Comparison of ENCODE assay signal across 23 mouse cellular contexts in the genomic region with DNA sequence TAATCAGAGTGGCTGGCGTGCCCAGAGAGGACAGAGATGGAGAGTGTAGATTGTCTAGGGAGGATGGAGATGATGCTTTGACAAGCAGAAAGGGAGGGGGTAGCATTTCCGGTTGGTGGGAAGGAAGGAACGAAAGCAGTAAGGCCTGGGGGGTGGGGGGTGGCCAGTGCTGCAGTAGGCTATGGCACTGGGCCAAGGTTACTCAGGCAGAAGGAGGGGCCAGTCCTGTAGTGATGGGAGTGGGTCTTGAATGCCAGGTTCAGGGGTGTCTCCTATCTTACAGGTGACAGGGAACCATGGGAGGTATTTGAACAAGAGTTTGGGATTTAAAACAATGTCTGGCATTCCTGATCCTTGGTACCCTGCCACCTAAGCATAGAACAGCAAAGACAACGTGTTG. TPM values are rescaled to one million over a fixed set of nuclear protein-coding genes. Genes with fewer than 3 reads are reported as not detected.
"Had no signal": no experiment of that assay in that cellular context is flagged by ENCODE, and none has a peak within 500 bp of the region (broad histone marks: within the 10 kb centered on the region; RNA-seq: fewer than 3 reads in every experiment).

No protein-coding gene starts in this region.

- DNase-seq: gastrocnemius, postnatal 14 days; gastrocnemius, postnatal 36 days; heart, adult 11 months; heart, adult 2 months; heart, postnatal 14 days; heart, postnatal 36 days; layer of hippocampus, adult 9-11 months; layer of hippocampus, postnatal 36 days had no signal

- H3K9ac ChIP-seq: heart, embryonic 13.5 days; heart, embryonic 15.5 days; hindbrain, embryonic 13.5 days; hindbrain, embryonic 15.5 days; limb, embryonic 13.5 days; limb, embryonic 15.5 days; liver, embryonic 12.5 days; liver, embryonic 14.5 days had no signal

- H3K27me3 ChIP-seq: hindbrain, embryonic 13.5 days; hindbrain, embryonic 15.5 days; limb, embryonic 15.5 days; liver, embryonic 12.5 days had no signal

- H3K36me3 ChIP-seq: heart, embryonic 13.5 days; heart, embryonic 15.5 days; hindbrain, embryonic 13.5 days; hindbrain, embryonic 15.5 days; limb, embryonic 13.5 days; limb, embryonic 15.5 days; liver, embryonic 12.5 days had no signal

- H3K4me1 ChIP-seq: heart, embryonic 15.5 days; limb, embryonic 15.5 days; liver, embryonic 12.5 days had no signal

- H3K27ac ChIP-seq: heart, adult 2 months; heart, embryonic 13.5 days; heart, embryonic 15.5 days; hindbrain, embryonic 13.5 days; hindbrain, embryonic 15.5 days; hindbrain, postnatal 0 days; limb, embryonic 13.5 days; limb, embryonic 15.5 days; liver, embryonic 12.5 days; liver, embryonic 14.5 days had no signal

- H3K4me3 ChIP-seq: heart, adult 2 months; heart, embryonic 13.5 days; heart, embryonic 15.5 days; hindbrain, embryonic 13.5 days; hindbrain, embryonic 15.5 days; limb, embryonic 13.5 days; limb, embryonic 15.5 days; liver, embryonic 12.5 days had no signal

- ATAC-seq: hindbrain, postnatal 0 days; intestine, embryonic 16.5 days; liver, embryonic 12.5 days had no signal

- H3K4me2 ChIP-seq: heart, embryonic 11.5 days; heart, embryonic 13.5 days; heart, embryonic 15.5 days; hindbrain, embryonic 13.5 days; hindbrain, embryonic 15.5 days; limb, embryonic 13.5 days; limb, embryonic 15.5 days; liver, embryonic 12.5 days had no signal

- H3K9me3 ChIP-seq: heart, embryonic 13.5 days; heart, embryonic 15.5 days; hindbrain, embryonic 13.5 days; hindbrain, embryonic 15.5 days; limb, embryonic 13.5 days; limb, embryonic 15.5 days; liver, embryonic 12.5 days had no signal

RNA-seq across cellular contexts. Expression of a gene that starts 13.2 kb away (rescaled TPM):
- polyA plus RNA-seq: gonadal fat pad, adult 2 months; heart, adult 2 months; heart, embryonic 13.5 days; heart, embryonic 15.5 days; heart, postnatal 0 days; liver, adult 2 months; liver, embryonic 12.5 days; liver, embryonic 14.5 days; liver, embryonic 16.5 days had no signal
